Mouse (Mus musculus) kidney, adult 2 months (tissue): ENCODE data around the gene Prickle2.

ENCODE experiments used
- CTCF ChIP-seq: fragments of 200-500 bp; conservative IDR thresholded peaks from 2 replicates; pipeline ENCODE4 v1.5.1; 2011; ENCODE audit warnings: low read depth, mild to moderate bottlenecking, control low read depth, low read length, moderate library complexity, mixed read lengths; ENCODE audit not compliant: insufficient read depth, insufficient read length
- POLR2A ChIP-seq: fragments of 200-500 bp; IDR thresholded peaks from one replicate; pipeline ENCODE4 v1.6.1; 2011; ENCODE audit warnings: low read depth, low read length, control low read depth

DNA sequence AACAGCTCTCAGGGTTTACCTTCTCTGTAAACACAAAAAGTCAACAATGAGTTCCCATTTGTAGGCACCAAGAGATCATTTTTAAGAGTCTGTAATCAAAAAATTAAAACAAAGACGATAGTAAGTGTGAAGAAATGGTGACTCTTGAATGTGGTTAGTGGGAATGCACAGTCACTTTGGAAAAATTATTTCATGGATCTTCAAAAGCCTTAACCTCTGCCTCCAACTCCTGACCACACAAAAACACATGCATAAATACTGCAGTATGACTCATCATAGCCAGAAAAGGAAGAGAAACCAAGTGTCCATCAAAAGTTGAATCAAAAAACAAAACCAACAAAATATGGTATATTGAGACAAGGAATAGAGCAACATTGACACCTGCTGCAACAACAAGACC, 69.5 kb downstream of the Prickle2 start:
- TF ChIP-seq POLR2A (no peak), CTCF (no peak)
